Mouse (Mus musculus) myocyte (in vitro differentiated cells): ENCODE results near the gene Abca5. TPM values are rescaled to one million over a fixed set of nuclear protein-coding genes. Genes with fewer than 3 reads are reported as not detected.

Experiments used
- H3K27me3 ChIP-seq: one replicate; pipeline ENCODE4 v1.6.1; 2011; ENCODE audit not compliant: control insufficient read depth, insufficient read depth, insufficient read length
- H3K36me3 ChIP-seq: one replicate; pipeline ENCODE4 v1.6.1; 2011; ENCODE audit not compliant: control insufficient read depth, insufficient read depth
- H3K4me2 ChIP-seq: one replicate; pipeline ENCODE4 v1.6.1; 2011; ENCODE audit warnings: low read depth, control low read depth
- H3K4me3 ChIP-seq: one replicate; pipeline ENCODE4 v1.5.1; 2011; ENCODE audit warnings: mild to moderate bottlenecking, control low read depth, moderate library complexity
- H3K79me2 ChIP-seq: one replicate; pipeline ENCODE4 v1.6.1; 2011; ENCODE audit not compliant: control insufficient read depth, insufficient read depth
- H3ac ChIP-seq: one replicate; pipeline ENCODE4 v1.6.1; 2011; ENCODE audit not compliant: control insufficient read depth, insufficient read length
- CEBPB ChIP-seq: IDR thresholded peaks from 2 replicates; pipeline ENCODE4 v1.6.1; 2011; ENCODE audit warnings: mild to moderate bottlenecking, moderate library complexity; ENCODE audit not compliant: poor library complexity, insufficient read depth, severe bottlenecking
- E2F4 ChIP-seq: IDR thresholded peaks from one replicate; pipeline ENCODE4 v1.6.1; 2011; ENCODE audit warnings: mild to moderate bottlenecking, control low read depth, moderate library complexity; ENCODE audit not compliant: insufficient read depth
- MAX ChIP-seq: IDR thresholded peaks from one replicate; pipeline ENCODE4 v1.6.1; 2011; ENCODE audit warnings: low read depth, mild to moderate bottlenecking, control low read depth
- MYOD1 ChIP-seq, 3 experiments: IDR thresholded peaks; one replicate each; pipeline ENCODE4 v1.6.1; 2011; ENCODE audit warnings: control low read depth in 2 of 3, low read depth in 2 of 3, mild to moderate bottlenecking in 2 of 3, moderate library complexity in 1 of 3; ENCODE audit not compliant: insufficient read length in 2 of 3, control insufficient read depth in 1 of 3
- MYOG ChIP-seq, 3 experiments: IDR thresholded peaks; one replicate each; pipeline ENCODE4 v1.6.1; 2011; ENCODE audit warnings: control low read depth in 2 of 3, low read depth in 2 of 3, mild to moderate bottlenecking in 2 of 3; ENCODE audit not compliant: insufficient read length in 2 of 3, control insufficient read depth in 1 of 3, insufficient read depth in 1 of 3
- POLR2A ChIP-seq: IDR thresholded peaks from one replicate; pipeline ENCODE4 v1.6.1; 2011; ENCODE audit warnings: low read depth, mild to moderate bottlenecking, control low read depth, moderate library complexity; ENCODE audit not compliant: insufficient read length
- POLR2AphosphoS2 ChIP-seq: IDR thresholded peaks from one replicate; pipeline ENCODE4 v1.6.1; 2011; ENCODE audit warnings: low read depth, control low read depth; ENCODE audit not compliant: insufficient read length
- REST ChIP-seq: IDR thresholded peaks from one replicate; pipeline ENCODE4 v1.6.1; 2011; ENCODE audit warnings: mild to moderate bottlenecking, control low read depth, moderate library complexity; ENCODE audit not compliant: insufficient read depth, insufficient read length
- SRF ChIP-seq: IDR thresholded peaks from one replicate; pipeline ENCODE4 v1.6.1; 2011; ENCODE audit warnings: low read depth; ENCODE audit not compliant: control insufficient read depth, insufficient read length
- TCF12 ChIP-seq: IDR thresholded peaks from one replicate; pipeline ENCODE4 v1.6.1; 2011; ENCODE audit warnings: mild to moderate bottlenecking, control low read depth; ENCODE audit not compliant: poor library complexity, insufficient read depth, severe bottlenecking
- TCF3 ChIP-seq: IDR thresholded peaks from one replicate; pipeline ENCODE4 v1.6.1; 2011; ENCODE audit warnings: low read depth, control low read depth; ENCODE audit not compliant: insufficient read length
- USF1 ChIP-seq: IDR thresholded peaks from one replicate; pipeline ENCODE4 v1.6.1; 2011; ENCODE audit warnings: low read depth, mild to moderate bottlenecking, control low read depth, moderate library complexity
- polyA plus RNA-seq: library from polyadenylated mRNA; unstranded; fragments of >200 nt; fragmentation: generic; extraction: Trizol; gene quantifications from one replicate; pipeline ENCODE4 v1.2.1, GENCODE M21; 2012; ENCODE audit warnings: missing spikeins

Gene Abca5
- polyA plus RNA-seq, 1 experiment: 2.9 TPM

DNA sequence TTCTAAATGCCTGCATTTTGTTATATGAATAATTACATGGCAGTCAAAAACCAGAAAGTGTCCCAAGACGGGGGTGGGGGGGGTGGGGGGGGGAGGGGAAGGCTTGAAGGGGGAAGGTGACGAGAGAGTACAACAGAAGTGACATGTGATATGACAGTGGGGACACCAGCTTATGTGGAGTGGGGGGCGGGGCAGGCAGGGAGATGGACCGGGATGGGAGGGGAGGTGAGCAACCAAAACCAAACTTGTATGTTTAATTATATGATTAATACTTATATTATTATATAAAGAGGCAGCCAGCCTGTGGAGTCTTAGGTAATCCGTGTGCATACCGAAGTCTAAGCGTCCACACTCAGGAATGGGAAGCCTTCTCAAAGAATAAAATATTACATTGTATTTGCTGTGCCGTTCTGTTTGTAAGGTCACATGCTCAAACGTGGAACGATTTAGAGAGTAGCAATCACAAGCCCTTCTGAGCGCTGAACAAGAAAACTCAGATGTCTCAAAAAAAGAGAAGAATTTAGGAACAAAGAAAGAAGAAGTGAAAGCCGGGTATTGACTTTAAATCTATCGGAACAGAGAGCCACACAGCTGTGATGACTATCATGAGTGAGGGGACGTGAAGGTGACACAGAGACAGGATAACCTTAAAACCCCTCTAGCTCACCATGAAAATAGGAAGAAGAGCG, 34.9 kb upstream of the Abca5 start:
- H3K79me2 ChIP-seq: no peaks in the 10 kb centered on the region
- no peak overlapping the region for H3ac ChIP-seq
- no peak overlapping the region for H3K4me2 ChIP-seq
- H3K4me3 ChIP-seq: no peak overlapping the region
- no peaks in the 10 kb centered on the region for H3K36me3 ChIP-seq
- no peaks in the 10 kb centered on the region for H3K27me3 ChIP-seq
- no peak for TF ChIP-seq POLR2AphosphoS2
- no peak for TF ChIP-seq TCF3
- no peak for TF ChIP-seq E2F4
- no peak for TF ChIP-seq MAX
- no peak for TF ChIP-seq USF1
- no peak for TF ChIP-seq SRF
- TF ChIP-seq POLR2A: no peak
- no peak for TF ChIP-seq TCF12
- no peak for TF ChIP-seq MYOG (IDR thresholded peaks at IDR 0.05; ENCODE audit: control insufficient read depth in 1 of 3, insufficient read depth in 1 of 3, insufficient read length in 2 of 3, low read depth in 2 of 3)
- no peak for TF ChIP-seq MYOD1 (IDR thresholded peaks at IDR 0.05; ENCODE audit: control insufficient read depth in 1 of 3, insufficient read length in 2 of 3, low read depth in 2 of 3)
- no peak for TF ChIP-seq CEBPB
- no peak for TF ChIP-seq REST

DNA sequence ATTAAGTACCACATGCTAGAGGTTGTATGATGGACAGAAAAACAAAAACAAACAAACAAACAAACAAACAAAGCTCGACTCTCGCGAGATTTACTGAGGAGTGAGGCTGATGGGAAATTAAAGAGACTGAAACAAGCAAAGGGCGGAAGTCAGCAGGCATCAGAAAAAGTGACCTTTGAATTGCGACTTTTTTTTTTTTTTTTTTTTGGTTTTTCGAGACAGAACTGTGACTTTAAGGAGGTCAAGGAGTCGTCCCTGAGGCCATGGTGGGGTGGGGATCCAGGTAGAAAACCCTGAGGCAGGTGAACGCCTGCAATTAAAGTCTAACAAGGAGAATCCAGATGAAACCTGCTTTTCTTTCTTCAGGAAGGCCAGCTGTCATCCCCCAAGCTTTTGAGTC, 34.3 kb upstream of the Abca5 start:
- no peaks in the 10 kb centered on the region for H3K27me3 ChIP-seq
- H3K79me2 ChIP-seq: no peaks in the 10 kb centered on the region
- TF ChIP-seq USF1 (no peak), MYOG (IDR thresholded peaks at IDR 0.05; ENCODE audit: control insufficient read depth in 1 of 3, insufficient read depth in 1 of 3, insufficient read length in 2 of 3, low read depth in 2 of 3) (no peak), POLR2AphosphoS2 (no peak), TCF3 (no peak), TCF12 (no peak), POLR2A (no peak), CEBPB (no peak), MAX (no peak), MYOD1 (IDR thresholded peaks at IDR 0.05; ENCODE audit: control insufficient read depth in 1 of 3, insufficient read length in 2 of 3, low read depth in 2 of 3) (no peak), E2F4 (no peak), SRF (no peak), REST (no peak)
- H3ac ChIP-seq: no peak overlapping the region
- no peak overlapping the region for H3K4me3 ChIP-seq
- H3K4me2 ChIP-seq: no peak overlapping the region
- H3K36me3 ChIP-seq: no peaks in the 10 kb centered on the region

DNA sequence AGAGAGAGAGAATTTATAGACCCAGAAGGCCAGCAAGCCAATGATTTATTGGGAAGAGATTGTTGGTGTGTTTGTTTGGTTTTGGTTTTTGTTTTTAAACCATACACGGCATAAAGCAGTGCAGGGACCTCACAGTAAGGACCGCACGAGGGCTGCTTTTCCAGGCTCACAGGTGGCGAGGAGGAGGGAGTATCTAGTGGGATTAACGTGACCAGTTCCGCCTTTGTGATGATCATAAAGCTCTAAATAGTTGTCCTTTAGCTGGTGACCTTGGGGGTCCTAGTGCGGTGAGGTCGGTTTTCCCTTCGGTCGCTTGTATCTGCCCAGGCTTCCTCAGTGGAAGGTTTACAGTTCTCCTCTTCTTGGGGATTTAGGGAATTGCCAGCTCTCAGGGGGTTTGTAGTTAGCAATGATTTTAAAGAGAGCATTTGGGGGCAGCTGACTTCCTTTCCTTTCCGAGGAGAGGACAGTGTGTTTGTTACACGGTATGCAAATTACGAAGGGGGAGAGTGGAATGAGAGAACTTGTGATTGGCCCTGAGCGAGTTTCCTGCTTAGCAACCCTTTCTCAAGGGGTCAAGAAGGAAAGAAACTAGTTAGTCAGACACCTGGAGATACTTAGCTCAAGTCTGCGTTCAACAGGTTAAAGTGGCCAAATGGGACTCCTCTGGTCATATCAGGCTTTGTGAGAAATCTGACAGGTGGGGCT, 31.9 kb upstream of the Abca5 start:
- Histone ChIP-seq H3K27me3 (no peaks in the 10 kb centered on the region), H3K4me2 (no peak overlapping the region), H3K79me2 (no peaks in the 10 kb centered on the region), H3K36me3 (no peaks in the 10 kb centered on the region), H3ac (no peak overlapping the region), H3K4me3 (no peak overlapping the region)
- TF ChIP-seq MYOD1 (IDR thresholded peaks at IDR 0.05; ENCODE audit: control insufficient read depth in 1 of 3, insufficient read length in 2 of 3, low read depth in 2 of 3) (no peak), TCF3 (no peak), REST (no peak), MAX (no peak), POLR2AphosphoS2 (no peak), TCF12 (no peak), USF1 (no peak), MYOG (IDR thresholded peaks at IDR 0.05; ENCODE audit: control insufficient read depth in 1 of 3, insufficient read depth in 1 of 3, insufficient read length in 2 of 3, low read depth in 2 of 3) (no peak), E2F4 (no peak)

DNA sequence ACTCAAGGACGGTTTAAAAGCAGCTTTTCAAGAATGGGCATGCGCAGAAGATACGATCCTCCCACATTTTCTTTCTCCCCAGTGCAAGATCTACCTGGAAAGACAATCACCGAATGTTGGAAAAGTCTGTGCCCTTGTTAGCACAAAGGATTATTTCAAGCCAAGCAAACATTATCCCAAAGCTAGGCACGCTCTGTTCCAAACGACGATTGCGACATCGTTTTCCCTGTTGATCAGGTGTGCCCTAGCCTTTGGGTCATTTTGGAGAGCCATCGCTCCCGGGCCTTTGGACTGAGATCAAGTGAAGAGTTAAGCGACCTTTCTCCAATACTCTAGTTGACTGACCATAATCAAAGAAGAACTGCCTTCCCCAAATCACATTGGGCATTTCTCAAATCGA, 30.1 kb upstream of the Abca5 start:
- no peaks in the 10 kb centered on the region for H3K36me3 ChIP-seq
- no peaks in the 10 kb centered on the region for H3K27me3 ChIP-seq
- no peak overlapping the region for H3K4me2 ChIP-seq
- no peak overlapping the region for H3K4me3 ChIP-seq
- TF ChIP-seq SRF (no peak), MYOD1 (IDR thresholded peaks at IDR 0.05; ENCODE audit: control insufficient read depth in 1 of 3, insufficient read length in 2 of 3, low read depth in 2 of 3) (no peak), USF1 (no peak), TCF12 (no peak), TCF3 (no peak), MAX (no peak), POLR2AphosphoS2 (no peak)
- H3K79me2 ChIP-seq: no peaks in the 10 kb centered on the region
- H3ac ChIP-seq: no peak overlapping the region
